Mouse (Mus musculus): ENCODE data around the gene Tomm22.

Tomm22 gene

DNA sequence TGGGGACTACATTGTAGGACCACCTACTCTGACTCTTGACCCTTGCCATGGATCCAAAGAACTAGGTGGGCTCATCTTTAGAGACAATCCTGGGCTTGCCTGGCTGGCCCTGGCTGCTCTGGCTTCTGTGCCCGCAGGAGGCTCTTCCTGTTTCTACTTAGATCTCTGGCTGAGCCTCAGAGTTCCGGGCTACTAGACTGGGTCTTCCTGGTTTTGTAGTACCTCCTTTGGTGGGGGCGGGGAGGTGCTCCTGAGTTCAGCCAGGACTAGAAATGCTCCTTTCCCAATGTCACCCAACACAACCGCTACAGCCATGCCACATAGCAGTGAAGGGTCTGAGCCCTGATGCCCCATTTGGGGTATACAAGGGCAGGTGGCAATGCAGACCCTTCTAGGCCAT is 50.1 kb downstream of the Tomm22 start:
- DNase-seq (ENCODE audit: low spot score in 2 of 2): no peak

Measured in spleen, postnatal 14 days (tissue).